Mouse (Mus musculus) adrenal gland, adult (tissue): ENCODE results near the gene Cnbd2.
A peak's percentile ranks its signal among the peaks of the same experiment; 100 is the strongest.

ENCODE experiments used
- DNase-seq, 2 experiments: peaks; one replicate each; pipeline ENCODE4 v3.0.0; 2022 to 2023; ENCODE audit warnings: low spot score in 1 of 2; ENCODE audit not compliant: inconsistent age in 2 of 2

Cnbd2 gene

DNA sequence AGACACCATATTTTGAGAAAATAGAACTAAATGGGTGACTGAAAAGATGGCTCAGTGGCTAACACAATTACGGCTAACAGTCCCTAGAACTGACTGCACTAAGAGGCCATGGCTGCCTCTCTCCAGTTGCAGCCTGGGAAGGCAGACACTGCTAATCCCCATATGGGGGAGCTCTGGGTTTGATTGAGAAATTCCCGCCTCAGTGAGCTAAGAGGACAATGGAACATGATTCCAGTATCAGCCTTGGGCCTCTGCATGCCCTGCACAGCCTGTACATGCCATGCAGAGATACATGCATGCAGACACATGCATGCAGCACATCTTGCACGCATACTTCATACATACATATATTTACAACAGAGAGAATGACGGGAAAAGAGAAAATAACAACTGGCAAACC is 69.3 kb downstream of the Cnbd2 start:
- no peak for DNase-seq

DNA sequence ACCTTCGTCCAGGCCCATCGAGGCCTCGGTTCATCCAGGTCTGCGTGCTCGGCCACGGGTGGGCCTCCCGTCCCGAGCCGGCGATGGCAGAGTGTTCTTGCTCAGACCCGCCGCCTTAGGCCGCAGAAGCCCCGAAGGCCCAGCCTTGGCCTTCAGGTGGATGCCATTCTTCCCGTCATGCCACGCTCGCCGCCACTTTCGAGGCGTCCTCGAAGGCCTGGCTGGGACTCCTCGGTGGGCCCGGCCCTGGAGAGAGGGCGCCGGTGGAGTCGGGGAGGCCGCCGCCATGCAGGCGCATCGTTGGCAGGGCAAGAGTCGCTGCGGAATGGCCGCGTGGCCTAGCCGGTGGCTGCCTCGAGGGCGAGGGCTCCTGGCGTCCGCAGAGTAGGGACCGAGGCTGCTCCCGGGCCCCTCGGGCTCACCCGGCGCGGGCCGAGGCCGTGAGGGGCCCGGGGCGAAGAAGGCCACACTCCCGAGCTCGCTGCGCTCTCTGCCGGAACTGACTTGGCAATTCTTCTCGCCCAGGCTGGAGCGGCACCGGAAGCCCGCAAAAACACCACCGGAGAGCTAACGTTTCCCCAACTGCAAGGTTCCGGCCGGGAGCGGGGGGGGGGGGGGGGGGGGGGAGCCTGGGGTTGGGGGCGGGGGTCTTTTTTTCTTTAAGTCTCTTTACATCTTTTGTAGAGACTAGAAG is 80.5 kb downstream of the Cnbd2 start:
- peak; percentile 82 to 90 for DNase-seq

DNA sequence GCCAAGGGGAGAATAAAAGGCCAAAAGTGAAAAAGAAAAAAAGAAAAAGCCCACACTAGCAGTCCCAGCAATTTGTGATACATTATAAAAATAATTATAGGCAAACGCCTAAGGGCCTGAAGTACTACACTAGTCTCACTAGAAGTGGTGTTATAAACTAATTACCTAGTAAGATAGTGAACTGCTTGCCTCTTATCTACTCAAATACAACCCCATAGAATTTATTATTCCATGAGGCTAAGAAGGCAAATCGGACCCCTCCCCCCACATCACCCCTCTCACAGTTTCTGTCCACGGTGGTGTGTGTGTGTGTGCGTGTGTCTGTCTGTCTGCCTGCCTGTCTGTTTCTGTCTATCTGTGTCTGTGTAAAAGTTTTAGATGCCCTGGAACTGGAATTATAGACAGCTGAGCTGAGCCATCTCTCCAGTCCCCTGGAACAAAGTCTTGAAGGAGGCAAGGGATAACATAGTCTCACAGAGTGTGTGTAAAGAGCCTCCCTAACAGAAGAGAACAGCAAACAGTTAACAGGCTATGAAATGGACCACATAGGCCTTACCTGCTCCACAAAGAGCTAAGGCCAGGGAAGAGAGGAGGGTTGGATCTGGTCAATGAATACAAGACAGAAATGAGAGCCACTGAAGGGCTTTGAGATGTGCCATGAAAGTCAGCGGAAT is 81.2 kb downstream of the Cnbd2 start:
- peak in 1 of 2 experiments; percentile 60 for DNase-seq

DNA sequence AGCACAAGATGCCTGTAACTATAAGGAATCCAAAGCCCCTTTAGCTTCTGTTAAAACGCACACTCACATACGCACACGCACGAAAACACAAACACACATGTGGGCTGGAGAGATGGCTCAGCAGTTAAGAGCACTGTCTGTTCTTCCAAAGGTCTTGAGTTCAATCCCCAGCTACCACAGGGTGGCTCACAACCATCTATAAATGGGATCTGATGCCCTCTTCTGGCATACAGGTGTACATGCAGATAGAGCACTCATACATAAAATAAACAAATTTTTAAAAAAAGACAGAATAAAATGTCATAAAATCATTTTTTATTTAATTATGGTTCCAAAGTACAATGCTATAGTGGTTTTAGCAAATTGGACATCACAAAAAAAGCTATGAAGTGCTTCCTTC is 82.2 kb downstream of the Cnbd2 start:
- no peak for DNase-seq

DNA sequence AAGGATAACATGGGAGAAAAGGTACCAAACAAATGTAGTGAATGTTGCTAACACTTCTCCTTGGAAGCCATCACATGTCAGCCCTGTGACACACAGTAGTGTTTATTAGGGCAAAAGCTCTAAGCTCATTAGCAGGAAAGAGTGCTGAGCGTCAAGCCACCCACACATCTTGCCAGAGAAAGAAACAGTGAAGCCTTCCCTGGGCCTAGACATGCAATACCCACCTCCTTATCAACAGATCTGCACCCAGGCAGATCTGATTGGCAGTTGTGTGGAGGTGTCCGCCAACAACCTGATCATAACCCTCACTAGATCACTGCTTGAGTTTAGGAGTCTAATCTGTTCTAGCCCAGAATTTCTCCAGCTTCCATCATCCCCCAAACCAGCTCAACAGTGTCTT is 84.0 kb downstream of the Cnbd2 start:
- no peak for DNase-seq

DNA sequence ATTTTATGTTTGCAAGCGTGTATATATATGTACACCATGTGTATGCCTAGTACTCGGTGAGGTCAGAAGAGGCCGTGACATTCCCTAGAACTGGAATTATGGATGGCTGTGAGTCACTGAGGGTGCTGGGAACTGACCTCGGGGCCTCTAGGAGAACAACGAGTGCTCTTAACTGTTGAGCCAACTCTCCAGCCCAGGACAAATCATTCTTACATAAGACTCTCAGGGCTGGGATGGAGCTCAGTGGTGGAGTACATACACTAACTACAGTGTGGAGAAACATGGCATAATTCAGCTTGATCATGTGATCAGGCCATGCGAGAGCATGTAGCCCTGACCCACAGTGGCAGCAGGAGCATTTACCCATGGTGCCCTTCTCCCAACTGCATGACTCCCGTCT is 85.9 kb downstream of the Cnbd2 start:
- no peak for DNase-seq

DNA sequence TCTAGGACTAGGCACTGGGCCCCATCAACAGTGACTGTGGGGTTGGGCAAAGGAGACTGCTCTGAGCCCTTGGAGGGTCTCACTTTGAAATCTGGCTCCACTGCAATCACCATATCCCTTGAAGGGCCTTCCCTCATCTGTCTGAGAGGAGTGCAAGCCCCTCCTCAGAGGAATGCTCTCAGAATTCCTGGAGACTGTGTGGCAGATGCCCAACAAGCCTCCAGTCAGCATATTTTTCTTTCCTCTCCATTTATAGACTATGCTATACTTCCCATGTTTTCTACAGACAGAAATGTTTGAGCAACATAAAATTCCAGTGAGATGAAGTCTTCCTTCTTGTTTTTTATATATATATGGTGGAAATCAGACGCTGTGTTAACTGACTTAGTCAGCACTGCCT is 87.4 kb downstream of the Cnbd2 start:
- DNase-seq = no peak

DNA sequence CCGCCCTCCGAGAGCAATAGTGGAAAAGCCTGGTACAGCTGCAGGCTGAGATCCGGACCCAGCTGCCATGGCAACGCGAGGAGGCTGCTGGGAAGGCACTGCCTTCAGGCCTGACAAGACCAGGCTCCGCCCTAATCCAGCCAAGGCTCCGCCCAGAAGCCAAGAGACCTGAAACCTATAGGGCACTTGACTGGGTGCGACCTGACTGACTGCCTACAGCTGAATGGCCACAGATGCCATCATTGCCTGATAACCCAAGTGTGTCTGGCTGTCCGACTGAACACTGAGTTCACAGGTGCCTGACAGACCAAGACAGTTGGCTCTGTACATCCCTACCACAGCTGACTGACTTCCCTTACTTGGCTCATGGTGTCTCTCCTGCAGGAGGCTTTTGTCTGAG is 89.2 kb downstream of the Cnbd2 start:
- DNase-seq = peak; percentile 38 to 54

DNA sequence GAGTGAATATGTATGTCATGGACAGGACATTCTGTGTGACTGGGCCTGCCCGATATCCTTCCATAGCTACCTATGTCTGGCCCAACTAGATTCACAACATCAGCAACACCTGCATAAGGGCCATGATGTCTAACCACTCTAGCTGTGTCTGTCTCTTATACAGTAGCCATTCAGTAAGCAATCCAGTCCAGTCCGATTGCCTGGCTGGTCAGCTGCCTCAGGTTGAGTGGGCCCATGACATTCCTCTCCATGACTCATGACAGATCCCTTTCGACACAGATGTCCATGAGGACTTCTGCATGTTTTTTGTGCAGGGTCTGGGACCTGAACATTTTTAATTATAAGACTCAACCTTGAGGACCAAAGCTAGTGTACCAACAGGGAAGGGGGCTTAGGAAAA is 89.9 kb downstream of the Cnbd2 start:
- peak in 1 of 2 experiments; percentile 69 for DNase-seq

DNA sequence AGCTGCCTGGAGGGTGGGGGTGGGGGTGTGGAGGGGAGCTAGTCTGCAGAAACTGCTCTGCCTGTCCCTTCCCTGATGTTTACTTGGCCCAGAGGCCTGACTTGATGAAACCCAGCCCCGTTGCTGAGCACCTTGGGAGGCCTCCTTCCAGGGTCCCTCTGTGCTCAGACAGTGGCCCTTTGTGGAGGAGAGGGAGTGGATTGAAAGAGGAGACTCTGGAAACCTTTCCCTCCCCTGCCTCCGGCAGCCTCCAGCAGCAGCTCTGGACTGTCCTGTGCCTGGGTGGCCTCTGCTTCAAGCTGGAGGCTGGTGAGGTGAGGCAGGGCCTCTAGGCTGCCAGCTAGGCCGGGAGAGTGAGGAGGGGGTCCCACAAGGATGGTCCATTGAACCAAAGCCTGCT is 94.9 kb downstream of the Cnbd2 start:
- DNase-seq = no peak

DNA sequence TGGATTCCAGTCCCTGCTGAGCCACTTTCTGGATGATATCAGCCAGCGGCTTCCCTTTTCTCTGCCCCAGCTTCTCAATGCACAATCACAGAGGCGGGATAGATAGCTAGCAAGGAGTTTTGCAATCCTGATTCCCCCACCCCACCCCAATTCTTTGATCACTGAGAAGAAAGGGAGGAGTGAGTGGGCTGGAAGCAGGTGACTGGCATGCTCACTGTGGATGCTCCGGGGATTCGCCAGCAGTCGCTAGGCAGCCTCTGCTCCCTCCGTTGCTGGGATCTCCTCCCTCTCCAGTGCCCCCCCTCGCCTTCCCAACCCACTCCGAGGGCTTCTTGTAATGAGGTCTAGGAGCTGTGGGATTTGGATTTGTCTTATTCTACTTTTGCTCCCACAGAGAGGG is 96.1 kb downstream of the Cnbd2 start:
- DNase-seq = no peak

DNA sequence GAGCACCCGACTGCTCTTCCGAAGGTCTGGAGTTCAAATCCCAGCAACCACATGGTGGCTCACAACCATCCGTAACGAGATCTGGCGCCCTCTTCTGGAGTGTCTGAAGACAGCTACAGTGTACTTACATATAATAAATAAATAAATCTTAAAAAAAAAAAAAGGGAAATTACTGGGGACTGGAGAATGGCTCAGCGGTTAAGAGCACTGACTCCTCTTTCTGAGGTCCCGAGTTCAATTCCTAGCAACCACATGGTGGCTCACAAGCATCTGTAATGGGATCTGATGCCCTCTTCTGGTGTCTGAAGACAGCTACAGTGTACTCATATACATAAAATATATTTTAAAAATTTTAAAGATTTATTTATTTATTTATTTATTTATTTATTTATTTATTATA is 99.2 kb downstream of the Cnbd2 start:
- peak in 1 of 2 experiments; percentile 17 for DNase-seq

DNA sequence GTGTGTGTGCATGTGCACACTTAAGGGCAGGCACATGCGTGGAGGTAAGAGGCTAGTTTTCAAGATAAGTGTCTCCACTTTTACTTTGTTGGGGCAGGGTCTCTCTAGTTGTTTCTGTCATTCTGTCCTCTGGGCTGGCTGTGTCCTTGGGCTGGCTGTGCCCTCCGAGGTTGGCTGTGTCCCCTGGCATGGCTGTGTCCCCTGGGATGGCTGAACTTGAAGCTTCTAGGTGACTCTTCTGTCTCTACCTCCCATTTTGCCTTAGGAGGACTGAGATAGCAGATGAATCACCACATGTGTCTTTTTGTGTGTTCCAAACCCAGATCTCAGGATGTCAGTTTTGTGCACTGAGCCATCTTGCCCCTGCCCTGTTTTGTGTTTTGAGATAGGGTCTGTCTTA is 102.9 kb downstream of the Cnbd2 start:
- peak in 1 of 2 experiments; percentile 51 for DNase-seq

DNA sequence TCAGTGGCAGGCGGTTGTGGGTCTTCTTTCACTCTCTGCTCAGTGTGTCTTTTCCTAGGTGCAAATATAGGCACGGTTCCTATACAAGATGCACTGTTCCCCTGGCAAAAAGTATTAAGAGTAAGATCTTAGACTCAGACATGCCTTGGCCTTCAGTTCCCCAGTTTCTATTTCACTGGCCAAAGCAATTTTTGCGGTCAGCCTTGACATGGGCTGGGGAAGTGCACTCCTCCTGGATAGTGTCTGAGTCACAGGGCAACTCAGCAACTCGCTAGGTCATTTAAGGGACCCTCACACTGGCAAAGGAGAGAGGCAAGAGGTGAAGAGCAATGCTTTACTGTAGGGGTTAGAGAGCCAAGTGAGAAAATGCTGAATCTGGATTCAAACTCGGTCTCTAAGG is 103.6 kb downstream of the Cnbd2 start:
- peak; percentile 73 to 80 for DNase-seq

DNA sequence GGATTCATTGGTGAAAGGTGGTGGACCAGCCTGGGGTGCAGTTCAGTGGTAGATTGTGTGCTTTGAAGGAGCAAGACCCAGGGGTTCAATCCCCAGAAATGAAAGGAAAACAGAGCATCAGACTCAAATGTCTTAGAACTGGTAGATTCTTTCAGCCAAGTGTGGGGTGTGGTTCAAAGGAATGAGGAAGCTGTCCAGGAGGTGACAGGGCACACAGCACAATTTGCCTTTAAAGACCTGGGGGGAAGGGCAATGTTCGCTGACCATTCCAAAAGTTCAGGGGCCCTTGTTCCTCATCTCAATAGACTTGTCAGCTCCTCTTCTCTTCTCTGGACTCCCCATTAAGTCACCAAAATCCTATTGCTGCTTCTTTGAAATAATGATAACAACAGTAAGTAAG is 105.1 kb downstream of the Cnbd2 start:
- peak in 1 of 2 experiments; percentile 25 for DNase-seq

DNA sequence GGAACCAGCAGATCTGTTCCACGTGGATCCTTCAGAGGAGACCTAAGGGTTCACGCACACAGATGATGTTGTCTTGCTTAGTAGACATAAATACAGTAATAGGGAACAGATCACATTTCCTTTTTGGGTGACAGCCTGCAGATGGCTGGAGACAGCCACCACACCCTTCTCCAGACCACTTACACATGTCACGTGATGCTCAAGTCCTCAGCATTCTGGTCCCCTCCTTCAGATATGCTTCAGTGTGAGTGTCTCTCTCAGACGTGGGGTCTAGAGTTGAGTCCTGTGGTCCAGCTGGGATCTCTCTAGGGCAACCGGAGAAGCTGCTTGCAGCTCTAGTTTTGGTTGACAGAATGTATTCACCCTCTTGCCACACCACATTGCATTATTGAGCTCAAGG is 106.4 kb downstream of the Cnbd2 start:
- peak in 1 of 2 experiments; percentile 37 for DNase-seq

DNA sequence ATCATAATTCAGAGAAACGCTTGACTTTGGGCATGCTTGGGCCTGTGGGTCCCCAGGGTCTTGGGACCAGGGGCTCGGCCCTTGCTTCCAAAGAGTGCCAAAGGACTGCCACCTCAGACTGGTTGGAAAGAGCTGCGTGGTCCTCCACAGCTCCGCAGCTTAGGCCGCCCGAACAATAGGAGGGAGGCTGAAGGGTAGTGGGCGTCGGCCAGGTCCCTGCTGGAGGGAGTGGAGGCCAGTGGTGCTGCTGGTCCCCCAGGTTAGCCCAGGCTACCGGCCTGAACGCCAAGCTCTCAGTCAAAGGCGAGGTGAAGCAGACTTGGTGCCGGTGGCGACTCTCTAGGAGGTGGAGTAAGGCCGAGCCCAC is 108.2 kb downstream of the Cnbd2 start:
- no peak for DNase-seq

DNA sequence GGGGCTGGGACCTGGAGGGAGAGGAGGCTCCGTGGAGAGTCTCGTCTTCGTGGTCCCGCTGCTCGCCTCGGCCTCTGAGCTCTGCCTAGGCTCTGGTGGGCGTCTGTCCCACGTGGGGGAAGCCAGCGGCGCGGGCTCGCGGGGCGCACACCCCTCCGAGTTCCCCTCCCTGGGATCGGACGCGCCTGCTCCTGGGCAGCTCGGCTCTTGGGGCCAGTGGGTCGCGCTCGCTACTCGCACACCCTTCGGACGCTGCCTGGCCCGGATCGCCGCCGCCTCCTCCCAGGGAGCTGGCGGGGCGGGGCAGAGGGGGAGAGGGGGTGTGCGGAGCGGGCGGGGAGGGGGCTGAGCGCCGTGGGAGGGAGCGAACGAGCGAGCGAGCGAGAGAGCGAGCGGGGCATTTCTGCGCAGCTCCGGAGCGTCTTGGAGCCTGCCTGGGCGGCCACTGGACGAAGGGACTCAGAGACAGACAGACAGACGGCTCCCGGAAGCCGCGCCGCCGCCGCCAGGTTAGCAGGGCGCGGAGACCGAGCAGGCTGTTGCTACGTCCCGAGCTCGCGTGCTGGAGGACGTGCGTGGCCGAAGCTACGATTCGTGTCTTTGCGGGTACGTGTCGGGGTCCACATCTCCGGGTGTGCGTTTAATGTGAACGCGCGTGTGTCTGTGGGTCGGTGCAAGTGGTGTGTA is 108.7 kb downstream of the Cnbd2 start, which contains the start of gene Epb41l1:
Gene Epb41l1 (plus strand): TSS at position 216 of the 687 bp plus-strand sequence.
- peak; percentile 86 to 91 for DNase-seq

DNA sequence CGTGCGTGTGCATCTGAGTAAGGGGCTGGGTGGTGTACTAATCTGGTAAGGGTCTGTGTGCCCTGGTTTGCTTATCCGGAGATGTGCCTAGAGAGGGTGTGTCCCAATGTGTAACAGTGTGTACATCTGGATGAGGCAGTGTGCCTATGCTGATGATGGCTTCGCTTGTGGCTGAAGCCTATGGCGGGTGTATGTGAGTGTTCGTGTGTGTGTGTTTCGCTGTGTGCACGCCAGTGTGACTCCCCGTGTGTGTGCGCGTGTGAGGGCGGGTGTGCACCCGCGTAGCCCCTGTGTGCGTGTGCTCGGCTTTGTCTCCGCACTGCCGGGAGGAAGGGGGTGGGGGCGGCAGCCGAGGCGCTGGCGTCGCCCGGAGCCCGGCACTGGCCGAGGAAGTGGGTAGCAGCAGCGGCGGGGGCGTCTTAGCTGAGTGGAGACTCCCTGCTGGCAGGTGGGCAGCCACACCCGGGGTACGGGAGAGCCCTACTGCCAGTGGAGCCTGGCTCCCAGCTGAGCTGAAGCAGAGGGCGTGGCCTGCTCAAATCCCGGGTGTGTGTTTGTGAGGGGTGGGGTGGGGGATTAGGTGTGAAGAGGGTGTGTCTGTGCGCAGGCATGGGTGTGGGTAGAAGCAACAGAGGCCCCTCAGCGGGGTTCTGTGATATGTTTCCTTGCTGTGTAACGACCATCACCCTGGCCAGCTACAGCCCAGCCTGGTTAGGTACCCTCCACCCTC is 109.4 kb downstream of the Cnbd2 start:
- DNase-seq = peak; percentile 54 to 83

DNA sequence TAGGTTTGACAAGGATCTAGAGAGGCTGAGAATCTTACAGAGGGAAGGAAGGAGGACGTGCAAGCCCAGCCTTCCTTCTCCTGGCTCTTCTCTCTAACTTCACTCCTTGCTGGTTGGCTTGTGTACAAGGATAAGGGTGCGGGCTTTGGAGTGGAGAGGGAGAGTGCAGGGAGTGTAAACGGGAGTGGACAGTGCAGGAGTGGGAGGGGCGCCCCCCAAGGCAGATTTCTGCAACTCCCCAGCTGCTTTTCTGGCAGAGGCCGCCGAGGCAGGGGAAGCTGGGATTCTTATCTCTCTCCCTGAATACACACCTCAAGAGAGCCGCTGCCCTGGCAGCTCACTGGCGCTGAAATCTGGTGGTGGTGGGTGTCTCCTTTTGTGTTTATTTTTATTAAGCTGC is 110.5 kb downstream of the Cnbd2 start:
- peak in 1 of 2 experiments; percentile 60 for DNase-seq

DNA sequence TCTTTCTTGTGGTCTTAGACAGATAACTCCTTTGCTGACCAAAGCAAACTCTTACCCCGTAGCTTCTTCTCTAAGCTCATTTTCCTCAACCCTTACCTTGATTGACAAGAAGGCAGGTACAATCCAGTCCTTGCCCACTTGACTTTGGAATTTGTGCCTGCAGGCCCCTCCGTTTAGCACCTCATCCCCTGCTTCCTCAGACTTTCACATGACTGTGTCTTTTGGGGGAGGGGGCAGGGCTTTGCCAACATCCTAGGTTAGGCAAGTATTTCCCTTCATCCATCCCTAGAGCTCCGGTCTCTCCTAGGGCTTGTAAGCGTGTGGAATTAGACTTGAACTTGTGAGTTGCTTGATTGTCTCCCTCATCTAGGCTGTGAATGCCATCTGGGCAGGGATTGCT is 111.6 kb downstream of the Cnbd2 start:
- peak in 1 of 2 experiments; percentile 19 for DNase-seq
